Mouse (Mus musculus) liver, embryonic 15.5 days (tissue): Measurements from ENCODE around the gene Uhrf1. TPM values are rescaled to one million over a fixed set of nuclear protein-coding genes. Genes with fewer than 3 reads are reported as not detected.
A peak's percentile ranks its signal among the peaks of the same experiment; 100 is the strongest.

Experiments
- ATAC-seq: fragments of 200-750 bp; cut with Nextera tagmentation; 2 replicates; pipeline ENCODE4 v1.8.0; 2017; ENCODE audit warnings: moderate number of reproducible peaks, mild to moderate bottlenecking, moderate library complexity; ENCODE audit not compliant: insufficient read depth
- H3K27ac ChIP-seq: fragments of 300-500 bp; sonication (generic); replicated peaks from 2 replicates; pipeline ENCODE4 v1.5.1; 2015; ENCODE audit warnings: mild to moderate bottlenecking, inconsistent platforms
- H3K27me3 ChIP-seq: fragments of 300-500 bp; sonication (generic); 2 replicates; pipeline ENCODE4 v1.6.1; 2015; ENCODE audit warnings: mild to moderate bottlenecking, inconsistent platforms
- H3K36me3 ChIP-seq: fragments of 300-500 bp; sonication (generic); replicated peaks from 2 replicates; pipeline ENCODE4 v1.6.1; 2015; ENCODE audit warnings: moderate library complexity, mild to moderate bottlenecking, inconsistent platforms
- H3K4me1 ChIP-seq: fragments of 300-500 bp; sonication (generic); replicated peaks from 2 replicates; pipeline ENCODE4 v1.6.1; 2015; ENCODE audit warnings: inconsistent platforms
- H3K4me2 ChIP-seq: fragments of 300-500 bp; sonication (generic); 2 replicates; pipeline ENCODE4 v1.6.1; 2015; ENCODE audit warnings: moderate library complexity, mild to moderate bottlenecking, inconsistent platforms
- H3K4me3 ChIP-seq: fragments of 300-500 bp; sonication (generic); replicated peaks from 2 replicates; pipeline ENCODE4 v1.5.1; 2015; ENCODE audit warnings: mild to moderate bottlenecking, inconsistent platforms
- H3K9ac ChIP-seq: fragments of 300-500 bp; sonication (generic); 2 replicates; pipeline ENCODE4 v1.6.1; 2015; ENCODE audit warnings: moderate library complexity, mild to moderate bottlenecking, inconsistent platforms
- H3K9me3 ChIP-seq: fragments of 300-500 bp; sonication (generic); replicated peaks from 2 replicates; pipeline ENCODE4 v1.6.1; 2016; ENCODE audit warnings: inconsistent platforms
- WGBS: fragments of 180-500 bp; shearing (Covaris S2); methylation state at CpG from one replicate; pipeline ENCODE4 v1.1.7; 2015; ENCODE audit warnings: mixed read lengths; ENCODE audit not compliant: insufficient replicate concordance; 5-methylcytosine and 5-hydroxymethylcytosine counted together
- polyA plus RNA-seq: library from polyadenylated mRNA; unstranded; fragments of >200 nt; fragmentation: Nextera tagmentation; extraction: Ambion mirVana; gene quantifications from 2 replicates; pipeline ENCODE4 v1.2.1, GENCODE M21; 2015

Gene Uhrf1
- polyA plus RNA-seq, 1 experiment from 2014 or later, result 96.8 TPM

DNA sequence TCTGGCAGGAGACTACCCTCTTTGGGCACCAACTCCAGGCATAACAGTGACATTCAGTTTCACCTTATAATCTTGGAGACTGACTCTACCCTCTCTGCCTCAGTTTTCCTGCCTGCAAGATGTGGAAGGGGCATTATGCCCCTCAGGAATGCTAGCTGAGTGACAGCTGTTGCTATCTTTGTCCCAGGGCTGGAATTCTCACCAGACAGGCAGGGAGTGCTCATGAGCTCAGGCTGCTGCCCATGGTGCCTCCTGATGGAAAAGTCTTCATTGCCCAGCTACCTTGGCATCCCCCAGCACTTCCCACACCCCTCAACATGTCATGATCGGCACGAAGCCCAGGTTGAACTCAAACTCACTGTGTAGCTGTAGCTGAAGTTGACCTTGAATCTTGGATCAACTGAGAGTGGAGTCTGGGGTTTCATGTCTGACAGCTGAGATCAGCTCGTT is 40.5 kb upstream of the Uhrf1 start:
- no peak overlapping the region for H3K9ac ChIP-seq
- 60% methylated on average over 3 of the region's 3 CpGs for whole genome bisulfite sequencing
- H3K27ac ChIP-seq, result no peak overlapping the region
- no peak overlapping the region for H3K4me3 ChIP-seq
- no peaks in the 10 kb centered on the region for H3K9me3 ChIP-seq
- H3K27me3 ChIP-seq, result no peaks in the 10 kb centered on the region
- H3K36me3 ChIP-seq, result peaks cover 55% of the 10 kb centered on the region
- no peak overlapping the region for H3K4me2 ChIP-seq
- peaks cover 59% of the 10 kb centered on the region for H3K4me1 ChIP-seq
- no peak for ATAC-seq

DNA sequence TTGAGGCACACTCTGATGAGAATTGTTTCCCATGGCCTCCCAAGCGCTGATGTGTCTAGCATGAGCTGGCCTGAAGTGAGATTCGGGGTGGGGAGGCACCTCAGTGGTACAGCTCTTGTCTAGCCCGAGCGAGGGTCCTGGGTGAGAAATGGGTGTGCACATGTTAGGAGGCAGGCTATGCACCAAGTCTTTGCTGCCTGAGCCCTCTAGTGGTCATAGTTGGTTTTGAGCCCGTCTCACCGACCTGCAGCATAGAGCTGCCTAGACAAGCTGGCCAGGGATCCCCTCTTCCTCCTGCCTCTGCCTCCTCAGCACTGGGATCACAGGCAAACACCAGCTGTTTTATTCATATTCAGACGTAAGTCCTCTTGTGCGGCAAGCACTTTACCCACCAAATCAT is 39.1 kb upstream of the Uhrf1 start:
- no peak overlapping the region for H3K9ac ChIP-seq
- no peak overlapping the region for H3K4me2 ChIP-seq
- H3K9me3 ChIP-seq, result no peaks in the 10 kb centered on the region
- WGBS, result 18% methylated on average over 8 of the region's 8 CpGs
- H3K27me3 ChIP-seq, result no peaks in the 10 kb centered on the region
- ATAC-seq, result peak; percentile 37; the same call in 1 of the 2 replicates
- H3K27ac ChIP-seq, result no peak overlapping the region
- peaks cover 43% of the 10 kb centered on the region for H3K36me3 ChIP-seq
- H3K4me1 ChIP-seq, result peaks cover 49% of the 10 kb centered on the region
- H3K4me3 ChIP-seq, result no peak overlapping the region

DNA sequence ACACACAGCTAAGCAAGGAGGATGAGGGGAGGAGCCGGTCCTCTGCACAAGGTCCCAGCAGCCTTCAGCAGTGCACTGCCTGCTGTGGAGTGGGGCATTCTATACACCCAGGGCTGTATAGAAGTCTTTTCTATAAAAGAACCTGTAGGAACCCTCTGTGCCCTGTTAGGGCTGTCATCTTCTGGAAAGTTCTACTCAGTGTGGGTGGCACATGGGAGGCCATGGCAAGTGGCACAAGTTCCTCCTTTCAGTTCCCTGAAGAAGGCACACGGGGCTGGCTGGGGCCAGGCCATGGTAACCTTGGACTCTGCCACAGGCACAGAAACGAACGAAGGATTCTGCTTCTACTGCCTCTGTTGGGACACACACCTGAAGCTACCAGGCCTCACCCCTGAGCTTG is 38.1 kb upstream of the Uhrf1 start:
- no peak overlapping the region for H3K4me2 ChIP-seq
- H3K36me3 ChIP-seq, result peaks cover 36% of the 10 kb centered on the region
- H3K9ac ChIP-seq, result no peak overlapping the region
- 0 out of 2 replicates have a peak overlapping the region, but pooled peaks have one; percentile 45 for H3K27ac ChIP-seq
- ATAC-seq, result no peak
- no peak overlapping the region for H3K4me3 ChIP-seq
- H3K27me3 ChIP-seq, result no peaks in the 10 kb centered on the region
- 71% methylated on average over 4 of the region's 4 CpGs for WGBS
- H3K9me3 ChIP-seq, result no peaks in the 10 kb centered on the region
- H3K4me1 ChIP-seq, result peaks cover 49% of the 10 kb centered on the region

DNA sequence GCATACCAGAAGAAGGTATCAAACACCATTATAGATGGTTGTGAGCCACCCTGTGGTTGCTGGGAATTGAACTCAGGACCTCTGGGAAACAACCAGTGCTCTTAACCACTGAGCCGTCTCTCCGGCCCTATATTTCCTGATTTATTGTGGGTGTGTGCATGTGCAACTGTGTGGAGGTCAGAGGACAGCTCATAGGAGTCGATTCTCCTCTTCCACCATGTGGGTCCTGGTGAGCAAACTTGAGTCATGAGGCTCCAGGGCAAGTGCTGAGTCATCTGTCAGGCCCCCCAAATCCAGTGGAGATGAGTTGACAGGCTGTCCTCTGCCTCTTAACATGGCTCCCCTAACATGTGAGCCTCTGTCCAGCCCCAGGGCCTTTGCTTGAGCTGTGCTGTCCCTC is 37.3 kb upstream of the Uhrf1 start:
- H3K4me2 ChIP-seq, result no peak overlapping the region
- no peak overlapping the region for H3K9ac ChIP-seq
- WGBS, result 70% methylated on average over 3 of the region's 3 CpGs
- no peaks in the 10 kb centered on the region for H3K27me3 ChIP-seq
- H3K4me1 ChIP-seq, result peaks cover 41% of the 10 kb centered on the region
- ATAC-seq, result no peak
- no peaks in the 10 kb centered on the region for H3K9me3 ChIP-seq
- peaks cover 36% of the 10 kb centered on the region for H3K36me3 ChIP-seq
- no peak overlapping the region for H3K4me3 ChIP-seq
- 0 out of 2 replicates have a peak overlapping the region, but pooled peaks have one; percentile 35 for H3K27ac ChIP-seq

DNA sequence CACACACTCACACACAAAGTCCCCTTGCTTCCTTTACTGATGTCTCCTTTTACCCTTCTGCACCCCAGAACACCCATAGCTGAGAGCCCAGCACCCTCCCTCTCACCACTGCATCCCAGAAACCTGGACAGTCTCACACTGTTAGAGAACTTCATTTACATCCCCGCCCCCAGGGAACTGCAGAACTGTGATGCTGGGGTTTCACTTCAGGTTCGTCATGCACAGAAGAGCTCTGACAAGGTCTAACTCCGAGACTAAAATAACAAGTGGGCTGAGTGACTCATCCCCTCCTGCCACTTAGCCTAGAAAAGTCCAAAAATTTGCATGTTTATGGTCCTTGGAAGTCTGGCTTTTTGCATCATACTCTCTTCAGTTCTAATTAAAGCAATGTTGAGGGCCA is 36.9 kb upstream of the Uhrf1 start:
- peak overlapping the region; percentile 35; the same call in 1 of the 2 replicates for H3K27ac ChIP-seq
- ATAC-seq, result no peak
- WGBS, result 56% methylated on average over 3 of the region's 3 CpGs

DNA sequence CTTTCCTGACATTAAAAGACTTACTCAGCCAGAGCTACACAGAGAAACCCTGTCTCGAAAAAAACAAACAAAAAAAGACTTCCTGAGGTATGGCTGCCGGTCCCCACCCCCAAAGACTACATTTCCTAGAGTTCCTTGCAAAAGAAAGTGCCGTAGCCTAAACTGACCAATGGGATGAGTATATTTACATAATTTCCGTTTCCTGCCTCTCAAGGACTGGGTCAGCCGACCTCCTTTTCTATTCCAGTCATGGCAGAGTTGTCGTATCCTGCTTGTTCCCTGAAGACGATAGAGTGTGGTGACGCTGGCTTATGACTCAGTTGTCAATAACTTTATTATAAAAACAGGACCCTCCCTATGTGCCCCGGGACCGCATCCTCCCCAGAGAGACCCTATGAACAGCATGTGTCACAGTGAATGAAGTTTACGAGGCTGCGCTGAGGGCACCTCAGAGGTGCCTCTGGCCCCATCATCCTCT is 33.9 kb upstream of the Uhrf1 start:
- WGBS, result 15% methylated on average over 12 of the region's 12 CpGs
- Histone ChIP-seq H3K4me1 (peaks cover 44% of the 10 kb centered on the region), H3K9ac (peak overlapping the region; percentile 51), H3K27ac (peak overlapping the region; percentile 75), H3K4me3 (peak overlapping the region; percentile 50), H3K4me2 (peak overlapping the region; percentile 74), H3K27me3 (no peaks in the 10 kb centered on the region), H3K36me3 (peaks cover 44% of the 10 kb centered on the region), H3K9me3 (no peaks in the 10 kb centered on the region)
- ATAC-seq, result peak; percentile 63

More for the DNA sequence above, 36.9 kb upstream of the Uhrf1 start:
- Histone ChIP-seq H3K9ac (no peak overlapping the region), H3K27me3 (no peaks in the 10 kb centered on the region), H3K4me1 (peaks cover 38% of the 10 kb centered on the region), H3K4me3 (no peak overlapping the region), H3K4me2 (no peak overlapping the region), H3K9me3 (no peaks in the 10 kb centered on the region), H3K36me3 (peaks cover 36% of the 10 kb centered on the region)

DNA sequence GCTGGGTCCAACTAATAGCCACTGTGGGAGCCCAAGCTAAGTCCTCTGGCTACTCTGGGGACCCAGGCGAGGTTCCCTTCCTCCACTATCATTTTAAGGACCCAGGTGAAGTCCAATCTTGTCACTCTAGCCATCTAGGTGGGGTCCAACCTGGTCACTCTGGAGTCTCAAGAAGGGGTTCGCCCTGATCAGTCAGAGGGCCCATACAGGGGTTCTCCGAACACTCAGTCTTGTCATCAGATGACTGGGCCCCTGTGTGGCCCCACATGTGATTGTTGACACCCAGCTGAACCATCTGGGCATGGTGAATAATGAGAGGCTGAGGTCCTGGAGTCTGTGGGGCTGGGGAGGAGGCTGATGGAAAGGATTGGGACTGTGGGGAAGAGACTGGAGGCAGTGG is 33.4 kb upstream of the Uhrf1 start:
- peak overlapping the region; percentile 51 for H3K9ac ChIP-seq

DNA sequence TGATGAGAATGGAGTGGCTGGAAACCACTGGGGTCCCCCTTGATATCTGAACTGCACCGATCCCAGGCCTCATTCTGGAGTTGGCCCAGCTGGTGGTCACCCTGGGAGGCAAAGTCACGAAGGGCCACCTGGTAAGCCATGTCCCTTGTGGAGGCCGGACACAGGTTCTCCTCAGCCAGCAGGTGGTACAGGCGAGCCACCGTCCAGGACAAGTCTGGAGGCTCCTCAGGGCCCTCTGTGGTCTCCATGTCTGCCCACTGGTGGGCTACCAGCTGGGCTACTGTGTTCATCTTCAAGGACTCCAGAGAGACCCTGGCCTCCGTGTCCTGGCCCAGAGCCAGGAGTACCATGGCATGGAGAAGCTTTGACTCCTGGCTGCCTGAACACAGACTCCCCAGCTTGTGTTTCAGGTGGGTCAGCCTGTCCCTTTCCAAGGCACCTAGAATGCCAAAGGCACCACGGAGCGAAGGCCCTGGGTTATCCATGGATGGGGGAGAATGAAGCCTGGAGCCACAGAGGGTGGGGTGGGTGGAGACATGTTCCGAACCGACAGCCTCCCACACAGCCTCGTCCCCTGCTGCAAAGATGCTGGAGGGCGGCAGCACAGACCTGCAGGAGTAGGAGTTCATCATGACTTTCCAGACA is 31.4 kb upstream of the Uhrf1 start:
- H3K27me3 ChIP-seq, result no peaks in the 10 kb centered on the region
- no peak overlapping the region for H3K4me3 ChIP-seq
- H3K4me1 ChIP-seq, result peaks cover 52% of the 10 kb centered on the region
- peaks cover 47% of the 10 kb centered on the region for H3K36me3 ChIP-seq
- H3K4me2 ChIP-seq, result no peak overlapping the region
- H3K9me3 ChIP-seq, result no peaks in the 10 kb centered on the region
- ATAC-seq, result no peak
- no peak overlapping the region for H3K9ac ChIP-seq
- WGBS, result 76% methylated on average over 12 of the region's 12 CpGs
- H3K27ac ChIP-seq, result no peak overlapping the region

More for the DNA sequence above, 33.4 kb upstream of the Uhrf1 start:
- 55% methylated on average over 3 of the region's 3 CpGs for WGBS
- Histone ChIP-seq H3K4me1 (peaks cover 46% of the 10 kb centered on the region), H3K4me2 (peak overlapping the region; percentile 74), H3K9me3 (no peaks in the 10 kb centered on the region), H3K36me3 (peaks cover 47% of the 10 kb centered on the region), H3K27me3 (no peaks in the 10 kb centered on the region), H3K27ac (peak overlapping the region; percentile 75), H3K4me3 (peak overlapping the region; percentile 50)
- ATAC-seq, result no peak

DNA sequence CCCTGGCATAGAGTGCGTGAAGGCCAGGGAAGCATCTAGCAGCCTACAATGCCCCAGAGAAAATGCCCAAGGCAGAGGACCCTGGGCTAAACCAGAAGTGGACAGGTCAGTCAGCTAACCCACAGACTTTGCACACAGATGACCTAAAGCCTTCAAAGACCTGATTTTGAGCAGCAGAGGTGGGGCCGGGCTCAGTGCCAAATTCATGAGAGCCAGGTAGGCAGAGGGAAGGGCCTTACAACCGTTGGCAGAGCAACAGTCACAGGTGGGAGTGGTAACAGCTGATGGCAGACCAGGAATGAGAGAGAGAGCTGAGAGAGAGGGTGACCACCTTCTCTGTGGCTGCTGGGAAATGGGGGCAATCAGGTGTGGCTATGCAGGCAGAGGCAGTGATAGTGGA is 30.5 kb upstream of the Uhrf1 start:
- no peak overlapping the region for H3K27ac ChIP-seq

DNA sequence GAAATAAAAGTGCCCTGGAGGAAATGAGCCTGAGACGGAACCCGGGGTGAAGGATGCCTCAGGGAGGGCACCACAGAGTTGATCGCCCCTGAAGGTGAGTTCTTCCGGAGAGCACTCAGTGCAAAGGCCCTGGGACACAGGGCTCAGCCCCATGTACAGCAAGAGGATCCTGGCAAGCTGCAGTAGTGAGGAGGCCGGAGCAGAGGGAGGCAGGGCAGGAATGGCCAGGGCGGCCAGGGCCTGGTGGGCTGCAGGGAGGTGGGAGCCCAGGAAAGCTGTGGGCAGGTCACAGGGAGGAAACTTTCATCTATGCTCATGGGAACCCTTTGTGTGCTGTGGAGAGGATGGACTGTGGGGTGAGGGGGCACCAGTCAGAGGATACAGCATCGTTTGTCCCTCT is 29.6 kb upstream of the Uhrf1 start:
- Histone ChIP-seq H3K4me2 (no peak overlapping the region; the same call in 1 of the 2 replicates), H3K9me3 (no peaks in the 10 kb centered on the region), H3K27ac (peak overlapping the region; percentile 51; the same call in 1 of the 2 replicates), H3K4me3 (no peak overlapping the region), H3K27me3 (no peaks in the 10 kb centered on the region), H3K9ac (0 out of 2 replicates have a peak overlapping the region, but pooled peaks have one; percentile 16), H3K4me1 (peaks cover 69% of the 10 kb centered on the region), H3K36me3 (peaks cover 47% of the 10 kb centered on the region)
- 79% methylated on average over 7 of the region's 7 CpGs for WGBS
- ATAC-seq, result no peak

More for the DNA sequence above, 30.5 kb upstream of the Uhrf1 start:
- H3K36me3 ChIP-seq, result peaks cover 47% of the 10 kb centered on the region
- H3K4me2 ChIP-seq, result no peak overlapping the region
- H3K9me3 ChIP-seq, result no peaks in the 10 kb centered on the region
- no peak for ATAC-seq
- 65% methylated on average over 3 of the region's 3 CpGs for WGBS
- no peak overlapping the region for H3K9ac ChIP-seq
- no peak overlapping the region for H3K4me3 ChIP-seq
- H3K4me1 ChIP-seq, result peaks cover 60% of the 10 kb centered on the region
- no peaks in the 10 kb centered on the region for H3K27me3 ChIP-seq

DNA sequence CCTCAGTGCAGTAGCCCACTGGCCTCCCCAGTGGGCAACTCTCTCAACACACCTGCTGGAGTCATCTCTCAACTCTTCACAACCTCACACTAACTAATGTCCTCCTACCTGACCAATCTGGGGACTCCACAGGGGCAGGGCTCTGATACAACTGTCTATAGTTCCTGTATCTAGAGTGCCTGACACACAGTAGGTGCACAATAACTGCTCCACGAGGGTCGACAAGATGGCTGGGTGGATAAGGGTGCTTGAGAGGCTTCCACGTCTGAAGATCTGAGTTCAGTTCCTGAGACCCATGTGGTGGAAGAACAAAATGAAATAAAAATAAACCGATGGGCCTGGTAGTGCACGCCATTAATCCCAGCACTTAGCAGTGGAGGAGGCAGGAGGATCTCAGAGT is 29.1 kb upstream of the Uhrf1 start:
- Histone ChIP-seq H3K4me3 (no peak overlapping the region), H3K9me3 (no peaks in the 10 kb centered on the region), H3K4me1 (peaks cover 71% of the 10 kb centered on the region), H3K27ac (peak overlapping the region; percentile 61), H3K9ac (no peak overlapping the region), H3K4me2 (no peak overlapping the region; the same call in 1 of the 2 replicates), H3K36me3 (peaks cover 52% of the 10 kb centered on the region), H3K27me3 (no peaks in the 10 kb centered on the region)
- 69% methylated on average over 5 of the region's 5 CpGs for WGBS
- ATAC-seq, result no peak
